Mouse (Mus musculus) C2C12 (cell line): Measurements from ENCODE around the gene Gm9821.

Experiments
- CTCF ChIP-seq: IDR thresholded peaks from one replicate; pipeline ENCODE4 v1.5.1; 2011; ENCODE audit not compliant: control insufficient read depth, insufficient read depth, insufficient read length
- MAX ChIP-seq: IDR thresholded peaks from one replicate; pipeline ENCODE4 v1.6.1; 2011; ENCODE audit warnings: mild to moderate bottlenecking, control low read depth
- USF1 ChIP-seq: IDR thresholded peaks from one replicate; pipeline ENCODE4 v1.6.1; 2011; ENCODE audit warnings: low read depth, mild to moderate bottlenecking, control low read depth, moderate library complexity

DNA sequence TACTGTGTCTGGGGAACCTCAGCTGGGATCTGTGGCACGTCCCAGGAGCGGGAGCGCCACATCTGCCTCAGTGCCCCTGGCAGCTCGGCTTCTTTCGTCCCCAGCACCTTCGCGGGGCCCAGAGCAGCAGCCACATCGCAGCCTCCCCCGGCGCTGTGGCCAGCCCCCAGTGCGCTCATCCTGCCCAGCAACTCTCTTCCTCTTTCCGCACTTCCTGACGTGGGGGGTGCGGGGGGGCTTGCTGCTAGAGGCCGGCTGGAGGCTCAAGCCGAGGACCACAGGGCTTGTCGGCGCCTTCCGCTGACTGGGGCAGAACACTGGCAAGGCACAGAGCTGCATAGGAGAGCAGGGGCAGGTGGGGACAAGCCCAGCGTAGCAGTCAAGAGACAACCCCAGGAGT, 19.9 kb downstream of the Gm9821 start:
- TF ChIP-seq CTCF (no peak), USF1 (no peak), MAX (no peak)
